Mouse (Mus musculus) heart, embryonic 11.5 days (tissue): ENCODE measurements around the gene Mtmr11. TPM values are rescaled to one million over a fixed set of nuclear protein-coding genes. Genes with fewer than 3 reads are reported as not detected.
A peak's percentile ranks its signal among the peaks of the same experiment; 100 is the strongest.

Source experiments
- ATAC-seq: fragments of 200-750 bp; cut with Nextera tagmentation; replicated peaks from 2 replicates; pipeline ENCODE4 v1.8.0; 2017; ENCODE audit warnings: moderate library complexity; ENCODE audit not compliant: insufficient number of reproducible peaks, low FRiP score, low TSS enrichment
- H3K27ac ChIP-seq: fragments of 300-500 bp; sonication (generic); 2 replicates; pipeline ENCODE4 v1.5.1; 2014; ENCODE audit warnings: mild to moderate bottlenecking, low read depth, low read length
- H3K27me3 ChIP-seq: fragments of 300-500 bp; sonication (generic); 2 replicates; pipeline ENCODE4 v1.6.1; 2014; ENCODE audit warnings: mild to moderate bottlenecking, low read length, mixed read lengths; ENCODE audit not compliant: control insufficient read depth, insufficient read depth
- H3K36me3 ChIP-seq: fragments of 300-500 bp; sonication (generic); 2 replicates; pipeline ENCODE4 v1.6.1; 2014; ENCODE audit warnings: mild to moderate bottlenecking, low read length, moderate library complexity, mixed read lengths; ENCODE audit not compliant: control insufficient read depth, insufficient read depth
- H3K4me1 ChIP-seq: fragments of 300-500 bp; sonication (generic); 2 replicates; pipeline ENCODE4 v1.6.1; 2014; ENCODE audit warnings: low read length; ENCODE audit not compliant: control insufficient read depth, insufficient read depth
- H3K4me2 ChIP-seq: fragments of 300-500 bp; sonication (generic); 2 replicates; pipeline ENCODE4 v1.6.1; 2014; ENCODE audit warnings: mild to moderate bottlenecking, moderate library complexity
- H3K4me3 ChIP-seq: fragments of 300-500 bp; sonication (generic); 2 replicates; pipeline ENCODE4 v1.5.1; 2014; ENCODE audit warnings: low read depth, low read length
- H3K9ac ChIP-seq: fragments of 300-500 bp; sonication (generic); 2 replicates; pipeline ENCODE4 v1.6.1; 2014; ENCODE audit warnings: mild to moderate bottlenecking, low read depth, low read length, moderate library complexity
- H3K9me3 ChIP-seq: fragments of 300-500 bp; sonication (generic); replicated peaks from 2 replicates; pipeline ENCODE4 v1.6.1; 2016; ENCODE audit warnings: low read length; ENCODE audit not compliant: control insufficient read depth
- WGBS: fragments of 180-500 bp; shearing (Covaris S2); extraction: QIAGEN DNeasy Blood & Tissue Kit; methylation state at CpG from one replicate; pipeline ENCODE4 v1.1.7; 2014; ENCODE audit not compliant: insufficient replicate concordance; 5-methylcytosine and 5-hydroxymethylcytosine counted together
- polyA plus RNA-seq: library from polyadenylated mRNA; unstranded; fragments of >200 nt; fragmentation: Nextera tagmentation; extraction: Ambion mirVana; gene quantifications from 2 replicates; pipeline ENCODE4 v1.2.1, GENCODE M21; 2014

The Mtmr11 gene
- polyA plus RNA-seq, 1 experiment from 2014 or later, result 10.4 TPM

- H3K4me3 ChIP-seq, result no peak overlapping the region
- no peaks in the 10 kb centered on the region for H3K36me3 ChIP-seq
- ATAC-seq, result no peak
- no peak overlapping the region for H3K9ac ChIP-seq
- peaks cover under 1% of the 10 kb centered on the region; the same call in 1 of the 2 replicates for H3K4me1 ChIP-seq
- WGBS, result 73% methylated on average over 3 of the region's 3 CpGs
- H3K9me3 ChIP-seq, result no peaks in the 10 kb centered on the region
- H3K4me2 ChIP-seq, result no peak overlapping the region
- no peaks in the 10 kb centered on the region for H3K27me3 ChIP-seq
- H3K27ac ChIP-seq, result no peak overlapping the region
Measured at GRCm38 (mm10) chr3:96135011-96135410, 26.8 kb upstream of the Mtmr11 start.

GRCm38 (mm10) chr3:96147950-96148349 is 13.9 kb upstream of the Mtmr11 start:
- no peak for ATAC-seq
- Histone ChIP-seq H3K4me2 (no peak overlapping the region), H3K36me3 (0 out of 2 replicates have a peak, but pooled peaks cover 5% of the 10 kb centered on the region), H3K9ac (no peak overlapping the region), H3K4me1 (no peaks in the 10 kb centered on the region), H3K27me3 (no peaks in the 10 kb centered on the region), H3K9me3 (no peaks in the 10 kb centered on the region), H3K27ac (no peak overlapping the region), H3K4me3 (no peak overlapping the region)
- 19% methylated on average over 5 of the region's 5 CpGs for WGBS

- Histone ChIP-seq H3K4me2 (no peak overlapping the region), H3K4me3 (no peak overlapping the region), H3K9me3 (no peaks in the 10 kb centered on the region), H3K9ac (no peak overlapping the region), H3K27ac (no peak overlapping the region), H3K4me1 (no peaks in the 10 kb centered on the region), H3K36me3 (peaks cover 17% of the 10 kb centered on the region), H3K27me3 (no peaks in the 10 kb centered on the region)
- ATAC-seq, result no peak
- 83% methylated on average over 7 of the region's 7 CpGs for WGBS
Measured at GRCm38 (mm10) chr3:96151836-96152235, 10.0 kb upstream of the Mtmr11 start.

GRCm38 (mm10) chr3:96152611-96153010 is 9.2 kb upstream of the Mtmr11 start:
- WGBS, result 94% methylated on average over 5 of the region's 5 CpGs
- ATAC-seq, result no peak
- peaks cover 17% of the 10 kb centered on the region for H3K36me3 ChIP-seq

GRCm38 (mm10) chr3:96155501-96155900 is 6.3 kb upstream of the Mtmr11 start:
- Histone ChIP-seq H3K4me3 (no peak overlapping the region), H3K27me3 (no peaks in the 10 kb centered on the region), H3K4me2 (no peak overlapping the region), H3K4me1 (peaks cover 10% of the 10 kb centered on the region), H3K9me3 (no peaks in the 10 kb centered on the region), H3K9ac (no peak overlapping the region), H3K36me3 (peaks cover 17% of the 10 kb centered on the region), H3K27ac (no peak overlapping the region)
- WGBS, result 89% methylated on average over 8 of the region's 8 CpGs
- ATAC-seq, result 0 out of 2 replicates have a peak, but pooled peaks have one; percentile 12

More at GRCm38 (mm10) chr3:96152611-96153010, 9.2 kb upstream of the Mtmr11 start:
- no peak overlapping the region for H3K9ac ChIP-seq
- no peak overlapping the region for H3K4me2 ChIP-seq
- H3K27ac ChIP-seq, result no peak overlapping the region
- no peaks in the 10 kb centered on the region for H3K9me3 ChIP-seq
- H3K27me3 ChIP-seq, result no peaks in the 10 kb centered on the region
- no peak overlapping the region for H3K4me3 ChIP-seq
- H3K4me1 ChIP-seq, result no peaks in the 10 kb centered on the region

GRCm38 (mm10) chr3:96159820-96160219 is 2.0 kb upstream of the Mtmr11 start:
- Histone ChIP-seq H3K27me3 (no peaks in the 10 kb centered on the region), H3K4me3 (no peak overlapping the region), H3K27ac (0 out of 2 replicates have a peak overlapping the region, but pooled peaks have one; percentile 51), H3K9me3 (no peaks in the 10 kb centered on the region), H3K4me2 (peak overlapping the region; percentile 86), H3K36me3 (peaks cover 9% of the 10 kb centered on the region; the same call in 1 of the 2 replicates), H3K4me1 (peaks cover 18% of the 10 kb centered on the region), H3K9ac (peak overlapping the region; percentile 35; the same call in 1 of the 2 replicates)
- WGBS, result 64% methylated on average over 4 of the region's 4 CpGs
- ATAC-seq, result no peak

GRCm38 (mm10) chr3:96160222-96160802 is 1.5 kb upstream of the Mtmr11 start:
- Histone ChIP-seq H3K9me3 (no peaks in the 10 kb centered on the region), H3K4me1 (peaks cover 18% of the 10 kb centered on the region), H3K9ac (peak overlapping the region; percentile 65; the same call in 1 of the 2 replicates), H3K27me3 (no peaks in the 10 kb centered on the region), H3K4me2 (peak overlapping the region; percentile 86), H3K27ac (peak overlapping the region; percentile 70), H3K4me3 (no peak overlapping the region), H3K36me3 (peaks cover 6% of the 10 kb centered on the region; the same call in 1 of the 2 replicates)
- ATAC-seq, result 0 out of 2 replicates have a peak, but pooled peaks have one; percentile 39
- 38% methylated on average over 4 of the region's 4 CpGs for WGBS

- Histone ChIP-seq H3K36me3 (peaks cover under 1% of the 10 kb centered on the region; the same call in 1 of the 2 replicates), H3K9ac (peak overlapping the region; percentile 65), H3K27me3 (no peaks in the 10 kb centered on the region), H3K27ac (peak overlapping the region; percentile 70), H3K4me3 (peak overlapping the region; percentile 44), H3K9me3 (no peaks in the 10 kb centered on the region), H3K4me1 (peaks cover 18% of the 10 kb centered on the region), H3K4me2 (peak overlapping the region; percentile 86)
- no peak for ATAC-seq
- 3% methylated on average over 12 of the region's 12 CpGs for WGBS
Measured at GRCm38 (mm10) chr3:96160803-96161516, 844 bp upstream of the Mtmr11 start.
